Mouse (Mus musculus): Measurements from ENCODE around the gene Srpk3. TPM values are rescaled to one million over a fixed set of nuclear protein-coding genes. Genes with fewer than 3 reads are reported as not detected.
"Not testable (repeated sequence)": the region's sequence is repeated elsewhere in the genome, so short reads cannot be mapped to it uniquely, and the experiment has no call there.

Srpk3 gene
- 10 to 100 TPM; 23.9 to 31.6 (median 30.8) TPM for total RNA-seq (2022)

- peak; percentile 32 for DNase-seq (ENCODE audit: low spot score)
Observed at GRCm38 (mm10) chrX:73774168-73774760, at the start of gene Srpk3. Gene Srpk3 (plus strand): TSS chrX:73774405.

DNA sequence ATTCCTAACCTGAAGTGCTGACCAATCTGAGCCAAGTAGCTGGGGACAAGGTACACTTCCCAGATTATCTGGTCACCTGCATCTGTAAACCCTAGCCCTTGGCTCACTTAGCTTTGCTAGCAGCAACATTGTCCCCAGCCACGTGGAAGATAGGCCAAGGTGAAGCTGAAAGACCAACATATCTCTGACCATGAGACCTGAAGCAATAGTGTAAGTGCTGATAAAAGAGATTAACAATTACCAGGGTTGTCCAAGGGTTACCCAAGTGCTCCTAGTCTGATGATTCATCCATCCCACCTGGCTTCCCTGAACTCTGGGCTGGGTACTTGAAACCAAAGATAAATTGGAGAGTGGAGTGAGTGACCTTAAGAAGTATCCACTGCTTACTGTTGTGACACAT is 43.3 kb upstream of the Srpk3 start:
- no peak for DNase-seq (ENCODE audit: low spot score)

DNA sequence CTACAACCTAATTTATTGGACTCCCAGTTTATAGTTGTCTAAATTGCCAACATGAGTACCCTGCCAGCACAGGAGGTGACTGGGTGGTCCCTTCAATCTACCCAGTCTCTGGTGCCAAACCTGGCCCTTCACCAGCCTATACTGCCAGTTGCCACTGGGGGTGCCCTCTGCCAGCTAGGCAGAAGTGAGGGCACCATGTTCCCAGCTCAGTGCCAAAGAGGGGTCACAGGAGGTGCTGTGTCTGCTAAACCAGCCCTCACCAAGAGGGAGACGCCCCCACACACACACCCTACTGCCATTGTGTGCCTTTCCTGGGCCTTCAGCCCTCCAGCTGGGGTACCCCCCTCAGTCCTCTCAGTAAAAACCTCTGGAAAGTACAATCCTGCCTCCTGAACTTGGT is 36.0 kb upstream of the Srpk3 start:
- no peak for DNase-seq (ENCODE audit: low spot score)

DNA sequence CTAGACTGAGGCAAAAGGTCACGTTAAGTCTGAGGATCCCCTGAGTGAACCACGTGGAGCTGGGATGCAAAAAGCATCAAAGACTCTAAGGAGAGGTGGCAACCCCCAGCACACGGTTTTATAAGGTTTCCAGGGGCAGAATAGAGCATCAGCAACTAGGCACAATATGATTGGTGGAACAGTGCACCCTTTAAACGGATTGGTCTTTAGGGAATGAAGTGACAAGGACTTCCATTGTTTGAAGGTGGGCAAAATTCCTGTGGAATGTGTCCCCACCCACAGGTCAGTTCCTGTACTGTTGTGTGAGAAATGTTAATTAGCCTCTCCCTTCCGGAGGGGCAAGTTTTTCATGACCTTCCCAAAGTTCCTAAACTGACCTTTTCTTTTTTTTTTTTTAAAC is 35.1 kb upstream of the Srpk3 start:
- DNase-seq (ENCODE audit: low spot score) = no peak

- not testable (repeated sequence) for DNase-seq (ENCODE audit: low spot score)
Observed at GRCm38 (mm10) chrX:73739841-73740240, 34.4 kb upstream of the Srpk3 start.

- no peak for DNase-seq (ENCODE audit: low spot score)
Observed at GRCm38 (mm10) chrX:73744774-73745481, 29.3 kb upstream of the Srpk3 start.

- no peak for DNase-seq (ENCODE audit: low spot score)
Observed at GRCm38 (mm10) chrX:73748977-73749376, 25.2 kb upstream of the Srpk3 start.

GRCm38 (mm10) chrX:73756334-73757140 is 17.7 kb upstream of the Srpk3 start, which contains the start of gene Plxnb3:
Gene Plxnb3 (plus strand): TSS chrX:73757090.
- no peak for DNase-seq (ENCODE audit: low spot score)

DNA sequence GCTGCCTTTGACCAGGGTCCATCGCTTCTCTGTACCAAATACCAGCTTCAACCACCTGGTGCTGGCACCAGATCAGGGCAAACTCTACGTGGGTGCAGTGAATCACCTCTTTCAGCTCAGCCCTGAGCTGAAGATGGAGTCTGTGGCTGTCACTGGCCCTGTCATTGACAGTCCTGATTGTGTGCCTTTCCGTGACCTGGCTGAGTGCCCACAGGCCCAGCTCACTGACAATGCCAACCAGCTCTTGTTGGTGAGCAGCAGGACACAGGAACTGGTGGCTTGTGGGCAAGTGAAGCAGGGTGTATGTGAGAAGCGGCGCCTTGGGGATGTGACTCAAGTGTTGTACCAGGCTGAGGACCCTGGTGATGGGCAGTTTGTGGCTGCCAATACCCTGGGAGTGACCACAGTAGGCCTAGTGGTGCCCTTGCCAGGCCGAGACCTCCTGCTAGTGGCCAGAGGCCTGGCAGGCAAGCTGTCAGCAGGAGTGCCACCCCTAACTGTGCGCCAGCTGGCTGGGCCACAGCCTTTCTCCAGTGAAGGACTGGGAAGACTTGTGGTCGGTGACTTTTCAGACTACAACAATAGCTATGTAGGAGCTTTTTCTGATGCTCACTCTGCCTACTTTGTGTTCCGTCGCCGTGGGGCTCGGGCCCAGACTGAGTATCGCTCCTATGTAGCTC is 15.5 kb upstream of the Srpk3 start:
- DNase-seq (ENCODE audit: low spot score) = no peak

DNA sequence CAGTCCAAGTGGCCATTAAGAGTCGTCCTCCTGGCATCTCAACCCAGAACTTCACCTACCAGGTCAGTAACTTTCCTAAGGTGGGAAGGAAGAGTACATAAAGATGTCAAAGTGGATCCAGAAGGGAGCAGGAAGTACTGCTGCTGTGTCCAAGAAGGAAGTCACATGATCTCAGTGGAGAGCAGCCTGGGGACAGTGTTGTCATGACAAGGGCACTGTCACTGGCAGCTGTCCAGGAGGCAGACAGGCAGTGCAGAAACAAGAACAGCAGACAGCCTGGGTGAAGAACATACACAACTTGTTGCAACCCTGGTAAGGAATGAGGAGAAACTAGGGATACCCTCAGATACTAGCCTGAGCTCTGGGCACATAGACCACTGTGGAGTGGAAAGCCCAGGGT is 8.9 kb upstream of the Srpk3 start:
- DNase-seq (ENCODE audit: low spot score) = peak; percentile 51

DNA sequence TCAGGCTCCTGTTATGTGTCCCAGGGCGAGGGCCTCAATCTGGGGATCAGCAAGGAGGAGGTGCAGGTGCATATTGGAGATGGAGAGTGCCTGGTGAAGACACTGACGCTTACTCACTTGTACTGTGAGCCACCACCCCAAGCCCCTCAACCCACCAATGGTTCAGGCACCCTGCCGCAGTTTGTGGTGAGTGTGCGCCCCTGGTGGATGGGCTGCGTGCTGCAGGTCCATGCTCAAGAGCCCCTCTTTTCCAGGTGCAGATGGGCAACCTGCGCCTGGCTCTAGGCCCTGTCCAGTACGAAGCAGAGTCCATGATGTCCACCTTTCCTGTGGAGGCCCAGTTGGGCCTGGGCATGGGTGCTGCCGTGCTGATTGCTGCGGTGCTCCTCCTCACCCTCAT is 6.9 kb upstream of the Srpk3 start:
- no peak for DNase-seq (ENCODE audit: low spot score)

DNA sequence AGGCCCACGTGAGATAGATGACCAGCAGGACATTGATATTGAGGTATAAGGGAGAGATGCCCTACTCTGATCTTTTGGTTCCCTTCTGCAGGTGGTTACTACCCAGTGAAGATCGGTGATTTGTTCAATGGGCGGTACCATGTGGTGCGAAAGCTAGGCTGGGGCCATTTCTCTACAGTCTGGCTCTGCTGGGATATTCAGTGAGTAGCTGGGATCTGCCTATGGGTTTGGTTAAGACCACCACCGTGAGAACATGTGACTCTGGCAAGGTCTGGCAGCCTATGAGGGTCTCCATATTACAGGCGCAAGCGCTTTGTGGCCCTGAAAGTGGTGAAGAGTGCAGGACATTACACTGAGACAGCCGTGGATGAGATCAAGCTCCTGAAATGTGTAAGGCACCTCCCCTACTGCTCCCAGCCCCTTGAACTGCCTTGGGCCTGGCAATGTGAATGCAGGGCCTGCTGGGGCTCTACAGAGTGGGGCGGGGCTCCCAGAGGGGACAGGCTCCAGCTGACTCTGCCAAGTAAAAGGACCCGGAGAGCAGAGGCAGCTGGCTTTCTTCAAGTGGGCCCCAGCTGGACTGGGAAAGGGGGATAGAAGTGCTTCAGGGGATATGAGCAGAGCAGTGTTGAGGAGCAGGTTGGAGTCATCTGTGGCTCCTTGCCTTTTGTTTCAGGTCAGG is 738 bp downstream of the Srpk3 start:
- DNase-seq (ENCODE audit: low spot score) = no peak

- DNase-seq (ENCODE audit: low spot score) = no peak
Observed at GRCm38 (mm10) chrX:73782227-73782626, 8.0 kb downstream of the Srpk3 start.

DNA sequence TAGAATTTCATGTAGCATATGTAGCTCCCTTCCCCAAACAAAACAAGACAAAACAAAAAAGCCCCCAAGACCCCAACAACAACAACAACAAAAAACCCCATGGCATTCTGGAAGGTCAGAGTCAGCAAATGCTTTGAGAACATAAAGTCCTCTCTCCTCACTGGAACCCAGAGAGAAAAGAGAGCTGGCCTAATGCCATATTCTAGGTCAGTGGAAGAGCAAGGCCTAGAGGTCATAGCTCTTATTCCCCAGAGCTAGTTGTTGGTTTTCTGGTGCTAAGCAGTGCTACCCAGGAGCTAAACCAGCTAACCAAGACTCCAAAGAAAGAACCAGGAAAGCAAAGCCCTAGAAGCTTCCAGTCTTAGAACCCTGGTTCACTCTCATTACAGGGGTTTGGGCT is 11.5 kb downstream of the Srpk3 start:
- no peak for DNase-seq (ENCODE audit: low spot score)

- peak; percentile 95 for DNase-seq (ENCODE audit: low spot score)
Observed at GRCm38 (mm10) chrX:73786364-73787224, 12.4 kb downstream of the Srpk3 start, which contains the start of the genes Idh3g and Ssr4. Gene Idh3g (minus strand): TSS chrX:73786897. Gene Ssr4 (plus strand): TSS chrX:73787028.

- DNase-seq (ENCODE audit: low spot score) = no peak
Observed at GRCm38 (mm10) chrX:73787225-73787558, 13.0 kb downstream of the Srpk3 start.

DNA sequence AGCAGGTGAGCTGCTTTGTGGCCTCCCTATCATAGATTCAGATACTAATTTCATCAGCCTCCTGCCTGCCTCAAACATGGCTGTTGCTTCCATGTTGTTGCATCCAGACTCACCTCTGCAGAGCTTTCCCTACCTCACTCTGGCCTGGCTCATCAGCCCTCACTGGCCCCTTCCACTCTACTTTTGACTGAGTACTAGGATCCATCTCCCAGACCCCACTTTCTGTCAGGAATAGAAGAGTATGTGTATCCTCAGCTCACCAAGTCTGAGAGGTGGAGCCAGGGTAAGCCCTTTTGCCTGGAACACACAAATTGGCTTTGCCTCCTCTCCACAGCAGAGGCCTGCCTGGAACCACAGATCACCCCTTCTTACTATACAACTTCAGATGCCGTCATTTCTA is 14.3 kb downstream of the Srpk3 start:
- DNase-seq (ENCODE audit: low spot score) = no peak

DNA sequence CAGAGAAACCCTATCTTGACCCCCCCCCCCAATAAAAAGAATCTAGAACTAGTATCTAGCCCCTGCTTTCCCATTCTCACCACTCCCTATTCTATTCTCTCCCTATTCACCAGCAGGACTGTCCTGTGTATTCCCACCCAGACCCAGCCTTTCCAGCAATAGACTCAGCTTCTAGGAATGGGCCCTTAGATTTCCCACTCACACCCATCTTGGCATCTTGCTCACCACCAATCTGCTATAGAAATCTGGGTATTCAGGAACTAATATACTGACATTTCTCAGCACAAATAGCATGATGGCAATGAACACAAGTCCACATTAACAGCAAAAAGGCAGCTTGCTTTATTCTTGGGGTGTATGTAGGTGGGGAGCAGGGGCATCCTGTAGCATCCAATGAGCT is 18.8 kb downstream of the Srpk3 start:
- DNase-seq (ENCODE audit: low spot score) = no peak

DNA sequence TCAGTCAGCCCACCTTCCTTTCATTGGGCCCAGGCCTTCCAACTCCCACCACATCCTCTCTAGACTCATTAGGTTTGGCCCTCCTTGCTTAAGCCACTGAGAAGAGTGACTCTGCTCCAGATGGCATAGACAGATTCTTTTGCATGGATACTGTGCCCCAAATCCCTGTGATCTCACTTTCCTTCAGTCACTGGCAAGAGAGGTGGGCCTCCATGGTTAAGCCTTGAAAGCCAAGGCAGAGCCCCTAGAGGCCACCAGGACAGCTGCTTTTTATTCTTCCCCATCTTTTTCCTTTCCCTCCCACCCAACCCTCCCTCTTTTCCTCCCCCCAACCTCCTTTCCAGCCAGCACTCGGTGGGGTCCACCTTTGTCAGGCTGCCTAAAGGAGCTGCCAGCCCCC is 19.3 kb downstream of the Srpk3 start:
- no peak for DNase-seq (ENCODE audit: low spot score)

DNA sequence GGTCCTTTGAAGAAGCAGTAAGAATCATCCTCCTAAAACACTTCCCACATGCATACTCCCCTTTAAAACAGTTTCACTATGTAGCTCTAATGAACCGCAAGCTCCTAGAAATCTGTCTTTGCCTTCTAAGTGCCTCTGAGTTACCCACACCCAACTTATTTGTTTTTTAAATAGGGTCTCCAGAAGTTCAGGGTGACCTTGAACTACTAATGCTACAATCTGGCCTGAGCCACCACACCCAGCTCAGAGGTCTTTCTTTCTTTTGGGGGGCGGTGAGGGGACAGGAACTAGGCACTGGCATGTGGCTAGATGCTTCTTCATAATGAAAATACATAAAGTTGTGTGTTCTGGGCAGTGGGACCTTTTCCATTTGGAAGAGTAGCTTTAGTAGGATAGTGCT is 23.3 kb downstream of the Srpk3 start:
- DNase-seq (ENCODE audit: low spot score) = no peak

DNA sequence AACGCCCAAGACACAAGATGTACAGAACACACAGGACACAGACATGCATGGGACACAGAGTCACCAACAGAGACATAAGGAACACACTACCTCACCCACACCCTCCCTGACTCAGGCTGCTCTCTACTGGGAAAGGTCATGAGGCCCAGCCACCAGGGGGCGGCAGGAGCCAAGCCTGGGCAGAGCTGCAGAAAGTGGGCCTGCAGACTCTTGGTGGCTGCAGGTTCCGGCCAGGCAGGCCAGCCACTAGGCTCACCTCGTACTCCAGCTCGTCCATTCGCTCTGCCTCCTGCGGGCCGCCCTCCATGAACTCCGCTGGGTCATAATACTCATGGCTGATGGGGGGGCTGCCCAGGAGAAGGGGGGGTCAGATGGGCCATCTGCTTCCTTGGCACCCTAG is 24.3 kb downstream of the Srpk3 start:
- DNase-seq (ENCODE audit: low spot score) = no peak
